Mouse (Mus musculus) myocyte (in vitro differentiated cells): Measurements from ENCODE around the gene Phactr2.

ENCODE experiments used
- CEBPB ChIP-seq: IDR thresholded peaks from 2 replicates; pipeline ENCODE4 v1.6.1; 2011; ENCODE audit warnings: mild to moderate bottlenecking, moderate library complexity; ENCODE audit not compliant: poor library complexity, insufficient read depth, severe bottlenecking
- MAX ChIP-seq: IDR thresholded peaks from one replicate; pipeline ENCODE4 v1.6.1; 2011; ENCODE audit warnings: low read depth, mild to moderate bottlenecking, control low read depth
- MYOD1 ChIP-seq, 3 experiments: IDR thresholded peaks; one replicate each; pipeline ENCODE4 v1.6.1; 2011; ENCODE audit warnings: control low read depth in 2 of 3, low read depth in 2 of 3, mild to moderate bottlenecking in 2 of 3, moderate library complexity in 1 of 3; ENCODE audit not compliant: insufficient read length in 2 of 3, control insufficient read depth in 1 of 3
- POLR2A ChIP-seq: IDR thresholded peaks from one replicate; pipeline ENCODE4 v1.6.1; 2011; ENCODE audit warnings: low read depth, mild to moderate bottlenecking, control low read depth, moderate library complexity; ENCODE audit not compliant: insufficient read length
- POLR2AphosphoS2 ChIP-seq: IDR thresholded peaks from one replicate; pipeline ENCODE4 v1.6.1; 2011; ENCODE audit warnings: low read depth, control low read depth; ENCODE audit not compliant: insufficient read length
- REST ChIP-seq: IDR thresholded peaks from one replicate; pipeline ENCODE4 v1.6.1; 2011; ENCODE audit warnings: mild to moderate bottlenecking, control low read depth, moderate library complexity; ENCODE audit not compliant: insufficient read depth, insufficient read length
- TCF12 ChIP-seq: IDR thresholded peaks from one replicate; pipeline ENCODE4 v1.6.1; 2011; ENCODE audit warnings: mild to moderate bottlenecking, control low read depth; ENCODE audit not compliant: poor library complexity, insufficient read depth, severe bottlenecking
- TCF3 ChIP-seq: IDR thresholded peaks from one replicate; pipeline ENCODE4 v1.6.1; 2011; ENCODE audit warnings: low read depth, control low read depth; ENCODE audit not compliant: insufficient read length

DNA sequence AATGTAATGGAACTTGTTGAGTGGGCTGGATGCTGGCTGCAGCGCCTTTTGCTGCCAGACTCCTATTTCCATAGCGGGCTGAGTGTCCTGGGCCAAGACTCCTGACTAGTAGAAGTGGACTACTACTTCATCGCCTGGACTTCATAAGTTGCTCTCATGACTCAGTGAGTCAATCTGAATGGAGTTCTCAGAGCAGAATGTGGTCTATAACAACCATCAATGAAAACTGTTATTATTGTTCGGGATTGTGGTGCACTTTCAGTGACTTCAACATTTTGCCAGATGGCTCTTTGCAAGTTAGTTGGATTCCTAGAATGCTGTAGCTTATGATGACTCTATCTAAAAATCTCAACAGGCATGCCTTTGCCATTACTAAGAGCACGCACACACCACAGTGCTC is 185.9 kb downstream of the Phactr2 start:
- TF ChIP-seq MYOD1 (IDR thresholded peaks at IDR 0.05; ENCODE audit: control insufficient read depth in 1 of 3, insufficient read length in 2 of 3, low read depth in 2 of 3), result no peak
- TF ChIP-seq POLR2A, result no peak
- TF ChIP-seq TCF3, result no peak
- TF ChIP-seq CEBPB, result no peak
- no peak for TF ChIP-seq TCF12
- no peak for TF ChIP-seq POLR2AphosphoS2
- TF ChIP-seq REST, result no peak
- TF ChIP-seq MAX, result no peak
